Mouse (Mus musculus): ENCODE measurements around the gene Rasa3. TPM values are rescaled to one million over a fixed set of nuclear protein-coding genes. Genes with fewer than 3 reads are reported as not detected.

Rasa3 gene
- total RNA-seq, 2 experiments from 2014 or later = 54.4 to 55.5 TPM

- ATAC-seq (replicated peaks; ENCODE audit: poor library complexity, severe bottlenecking) = no peak
Observed at GRCm38 (mm10) chr8:13686426-13686825, 9.0 kb upstream of the Rasa3 start.

- peak; percentile 94 for ATAC-seq (replicated peaks; ENCODE audit: poor library complexity, severe bottlenecking)
Observed at GRCm38 (mm10) chr8:13685674-13686314, 8.4 kb upstream of the Rasa3 start.

GRCm38 (mm10) chr8:13684131-13684530 lies 6.7 kb upstream of the Rasa3 start:
- no peak for ATAC-seq (replicated peaks; ENCODE audit: poor library complexity, severe bottlenecking)

- ATAC-seq (replicated peaks; ENCODE audit: poor library complexity, severe bottlenecking) = 0 out of 2 replicates have a peak, but pooled peaks have one; percentile 4
Observed at GRCm38 (mm10) chr8:13678182-13678581, 779 bp upstream of the Rasa3 start.

GRCm38 (mm10) chr8:13676701-13677412 lies 546 bp downstream of the Rasa3 start:
- peak; percentile 13 for ATAC-seq (replicated peaks; ENCODE audit: poor library complexity, severe bottlenecking)

- ATAC-seq (replicated peaks; ENCODE audit: poor library complexity, severe bottlenecking) = peak; percentile 28
Observed at GRCm38 (mm10) chr8:13676302-13676700, 1.1 kb downstream of the Rasa3 start.

- ATAC-seq (replicated peaks; ENCODE audit: poor library complexity, severe bottlenecking) = no peak
Observed at GRCm38 (mm10) chr8:13675524-13675923, 1.9 kb downstream of the Rasa3 start.

- no peak for ATAC-seq (replicated peaks; ENCODE audit: poor library complexity, severe bottlenecking)
Observed at GRCm38 (mm10) chr8:13675121-13675520, 2.3 kb downstream of the Rasa3 start.

GRCm38 (mm10) chr8:13674294-13675010 lies 3.0 kb downstream of the Rasa3 start:
- ATAC-seq (replicated peaks; ENCODE audit: poor library complexity, severe bottlenecking) = peak; percentile 36

GRCm38 (mm10) chr8:13673215-13673614 lies 4.2 kb downstream of the Rasa3 start:
- no peak for ATAC-seq (replicated peaks; ENCODE audit: poor library complexity, severe bottlenecking)

- no peak for ATAC-seq (replicated peaks; ENCODE audit: poor library complexity, severe bottlenecking)
Observed at GRCm38 (mm10) chr8:13671246-13672003, 6.0 kb downstream of the Rasa3 start.

- no peak for ATAC-seq (replicated peaks; ENCODE audit: poor library complexity, severe bottlenecking)
Observed at GRCm38 (mm10) chr8:13670011-13670471, 7.4 kb downstream of the Rasa3 start.

GRCm38 (mm10) chr8:13668367-13668766 lies 9.0 kb downstream of the Rasa3 start:
- no peak for ATAC-seq (replicated peaks; ENCODE audit: poor library complexity, severe bottlenecking)

- no peak for ATAC-seq (replicated peaks; ENCODE audit: poor library complexity, severe bottlenecking)
Observed at GRCm38 (mm10) chr8:13667917-13668316, 9.5 kb downstream of the Rasa3 start.

- ATAC-seq (replicated peaks; ENCODE audit: poor library complexity, severe bottlenecking) = peak; percentile 60; the same call in 1 of the 2 replicates
Observed at GRCm38 (mm10) chr8:13665944-13666343, 11.5 kb downstream of the Rasa3 start.

- ATAC-seq (replicated peaks; ENCODE audit: poor library complexity, severe bottlenecking) = no peak
Observed at GRCm38 (mm10) chr8:13665538-13665937, 11.9 kb downstream of the Rasa3 start.

- no peak for ATAC-seq (replicated peaks; ENCODE audit: poor library complexity, severe bottlenecking)
Observed at GRCm38 (mm10) chr8:13664711-13665210, 12.6 kb downstream of the Rasa3 start.

- ATAC-seq (replicated peaks; ENCODE audit: poor library complexity, severe bottlenecking) = peak; percentile 66
Observed at GRCm38 (mm10) chr8:13660323-13660722, 17.1 kb downstream of the Rasa3 start.

GRCm38 (mm10) chr8:13657479-13657878 lies 19.9 kb downstream of the Rasa3 start:
- ATAC-seq (replicated peaks; ENCODE audit: poor library complexity, severe bottlenecking) = no peak

- ATAC-seq (replicated peaks; ENCODE audit: poor library complexity, severe bottlenecking) = no peak; the same call in 1 of the 2 replicates
Observed at GRCm38 (mm10) chr8:13655033-13655351, 22.4 kb downstream of the Rasa3 start.

Measured in granulocyte monocyte progenitor cell, adult 5-6 weeks (primary cell).